In genomic region chr3:68526416-68526815, GRCm38 (mm10) we compare ENCODE assay signal across 15 mouse cellular contexts.
"Had no signal": no experiment of that assay in that cellular context is flagged by ENCODE, and none has a peak within 500 bp of the region (broad histone marks: within the 10 kb centered on the region; RNA-seq: fewer than 3 reads in every experiment).

No protein-coding gene starts in this region.

- H3K27me3 ChIP-seq: liver, embryonic 15.5 days; midbrain, embryonic 13.5 days; neural tube, embryonic 12.5 days had no signal

- H3K9ac ChIP-seq: liver, embryonic 15.5 days; midbrain, embryonic 13.5 days; neural tube, embryonic 12.5 days had no signal

- ATAC-seq: lung, postnatal 0 days; midbrain, embryonic 13.5 days had no signal

- H3K4me3 ChIP-seq: left cerebral cortex, adult 2 months; limb, embryonic 10.5 days; liver, embryonic 15.5 days; midbrain, embryonic 13.5 days; myocyte; neural tube, embryonic 12.5 days had no signal

- DNase-seq: kidney, postnatal 10 days; kidney, postnatal 4 days; lung, adult 2 months; lung, postnatal 36 days; right cerebral cortex, adult 18-20 months; right cerebral cortex, postnatal 25 days; thymus, postnatal 4 days had no signal

- H3K36me3 ChIP-seq: limb, embryonic 10.5 days; liver, embryonic 15.5 days; midbrain, embryonic 13.5 days; neural tube, embryonic 12.5 days had no signal

- H3K9me3 ChIP-seq: limb, embryonic 10.5 days; liver, embryonic 15.5 days; midbrain, embryonic 13.5 days; neural tube, embryonic 12.5 days had no signal

- H3K27ac ChIP-seq: left cerebral cortex, adult 2 months; limb, embryonic 10.5 days; liver, embryonic 15.5 days; midbrain, embryonic 13.5 days; neural tube, embryonic 12.5 days had no signal

- H3K4me1 ChIP-seq: limb, embryonic 10.5 days; liver, embryonic 15.5 days had no signal

- H3K4me2 ChIP-seq: liver, embryonic 11.5 days; liver, embryonic 15.5 days; midbrain, embryonic 13.5 days; neural tube, embryonic 12.5 days had no signal
